Mouse (Mus musculus) liver, adult 2 months (tissue): ENCODE measurements around the gene Ift22. TPM values are rescaled to one million over a fixed set of nuclear protein-coding genes. Genes with fewer than 3 reads are reported as not detected.
A peak's percentile ranks its signal among the peaks of the same experiment; 100 is the strongest.

Experiments
- DNase-seq: peaks from one replicate; pipeline ENCODE4 v3.0.0-alpha.2; 2011; ENCODE audit warnings: low read depth, low spot score; ENCODE audit errors: extremely low read depth
- H3K27ac ChIP-seq: fragments of 200-500 bp; replicated peaks from 2 replicates; pipeline ENCODE4 v1.5.1; 2012; ENCODE audit warnings: low read depth, mild to moderate bottlenecking, control low read depth, inconsistent platforms, low read length; ENCODE audit not compliant: insufficient read depth
- H3K27me3 ChIP-seq: fragments of 200-500 bp; 2 replicates; pipeline ENCODE4 v1.6.1; 2012; ENCODE audit warnings: mild to moderate bottlenecking, moderate library complexity, low read length, inconsistent platforms; ENCODE audit not compliant: control insufficient read depth, insufficient read depth
- H3K36me3 ChIP-seq: fragments of 200-500 bp; 2 replicates; pipeline ENCODE4 v1.6.1; 2012; ENCODE audit warnings: low read length, inconsistent platforms; ENCODE audit not compliant: control insufficient read depth, insufficient read depth
- H3K4me1 ChIP-seq: fragments of 200-500 bp; 2 replicates; pipeline ENCODE4 v1.6.1; 2011; ENCODE audit warnings: low read length; ENCODE audit not compliant: control insufficient read depth, insufficient read depth
- H3K4me3 ChIP-seq: fragments of 200-500 bp; 2 replicates; pipeline ENCODE4 v1.5.1; 2011; ENCODE audit warnings: low read depth, mild to moderate bottlenecking, control low read depth, low read length, moderate library complexity; ENCODE audit not compliant: insufficient read depth
- H3K79me2 ChIP-seq: fragments of 200-500 bp; 2 replicates; pipeline ENCODE4 v1.6.1; 2012; ENCODE audit warnings: inconsistent platforms, mild to moderate bottlenecking, low read length, moderate library complexity; ENCODE audit not compliant: control insufficient read depth, insufficient read depth
- H3K9ac ChIP-seq: fragments of 200-500 bp; 2 replicates; pipeline ENCODE4 v1.6.1; 2012; ENCODE audit warnings: low read depth, mild to moderate bottlenecking, control low read depth, inconsistent platforms, low read length
- CTCF ChIP-seq: fragments of 200-500 bp; IDR thresholded peaks from 2 replicates; pipeline ENCODE4 v1.5.1; 2011; ENCODE audit warnings: low read depth, low read length, control low read depth
- POLR2A ChIP-seq: fragments of 200-500 bp; IDR thresholded peaks from 2 replicates; pipeline ENCODE4 v1.6.1; 2011; ENCODE audit warnings: low read length, control low read depth; ENCODE audit not compliant: insufficient read depth; ENCODE audit errors: extremely low read depth
- WGBS: fragments of 180-500 bp; shearing (Covaris S2); methylation state at CpG from one replicate; pipeline ENCODE4 v1.1.7; 2018; 5-methylcytosine and 5-hydroxymethylcytosine counted together
- polyA plus RNA-seq: library from polyadenylated mRNA; depleted of rRNA; stranded (reverse); fragments of >200 nt; gene quantifications from 2 replicates; pipeline ENCODE4 v1.2.3, GENCODE M21; 2012; rRNA removed
- total RNA-seq: library from RNA; depleted of rRNA; stranded (reverse); fragments of >200 nt; gene quantifications from 2 replicates; pipeline ENCODE4 v1.2.3, GENCODE M21; 2014; rRNA removed

Gene Ift22
- 2.4 and 3.2 TPM in 2 replicates for total RNA-seq
- 3.4 and 3.8 TPM in 2 replicates for polyA plus RNA-seq

DNA sequence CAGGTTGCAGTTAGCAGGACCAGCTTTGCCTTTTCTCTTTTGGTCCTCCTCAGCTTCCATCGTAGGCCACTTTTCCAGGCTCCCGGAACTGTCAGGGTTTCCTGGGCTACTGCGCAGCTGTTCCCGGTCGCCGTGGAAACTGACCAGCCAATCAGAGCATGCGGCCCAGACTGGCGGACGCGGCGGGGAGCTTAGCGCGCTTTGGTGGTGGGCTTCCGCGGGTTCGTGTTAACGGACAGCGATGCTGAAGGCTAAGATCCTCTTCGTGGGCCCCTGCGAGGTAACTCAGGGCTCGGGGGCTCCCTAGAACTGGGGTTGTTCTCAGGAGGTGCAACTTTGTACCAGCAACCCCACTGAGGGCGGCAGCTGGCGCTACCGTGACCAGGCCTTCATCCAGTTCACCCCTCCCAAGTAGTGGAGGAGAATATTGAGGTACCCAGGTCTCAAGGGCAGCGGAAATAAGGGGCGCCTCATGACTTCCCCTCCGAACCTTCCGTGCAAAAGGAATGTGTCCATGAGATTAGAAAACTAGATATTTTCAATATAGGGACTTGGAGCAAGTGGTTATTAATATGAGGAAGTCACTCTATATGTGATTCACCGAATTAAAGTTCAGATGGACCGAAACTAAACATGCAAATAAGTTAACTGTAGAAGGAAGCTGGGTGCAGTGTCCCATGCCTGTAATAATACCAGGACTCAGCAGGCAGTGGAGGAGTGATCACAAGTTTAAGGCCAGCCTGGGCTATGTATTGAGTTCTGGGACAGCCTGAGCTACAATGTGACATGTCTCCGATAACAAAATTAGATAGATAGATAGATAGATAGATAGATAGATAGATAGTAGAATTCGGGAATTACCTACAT, at the start of gene Ift22:
TSS of gene Ift22 (plus strand) at position 160 of the 867 bp plus-strand sequence.
- 9% methylated on average over 32 of the region's 32 CpGs for WGBS
- DNase-seq = peak; percentile 82

DNA sequence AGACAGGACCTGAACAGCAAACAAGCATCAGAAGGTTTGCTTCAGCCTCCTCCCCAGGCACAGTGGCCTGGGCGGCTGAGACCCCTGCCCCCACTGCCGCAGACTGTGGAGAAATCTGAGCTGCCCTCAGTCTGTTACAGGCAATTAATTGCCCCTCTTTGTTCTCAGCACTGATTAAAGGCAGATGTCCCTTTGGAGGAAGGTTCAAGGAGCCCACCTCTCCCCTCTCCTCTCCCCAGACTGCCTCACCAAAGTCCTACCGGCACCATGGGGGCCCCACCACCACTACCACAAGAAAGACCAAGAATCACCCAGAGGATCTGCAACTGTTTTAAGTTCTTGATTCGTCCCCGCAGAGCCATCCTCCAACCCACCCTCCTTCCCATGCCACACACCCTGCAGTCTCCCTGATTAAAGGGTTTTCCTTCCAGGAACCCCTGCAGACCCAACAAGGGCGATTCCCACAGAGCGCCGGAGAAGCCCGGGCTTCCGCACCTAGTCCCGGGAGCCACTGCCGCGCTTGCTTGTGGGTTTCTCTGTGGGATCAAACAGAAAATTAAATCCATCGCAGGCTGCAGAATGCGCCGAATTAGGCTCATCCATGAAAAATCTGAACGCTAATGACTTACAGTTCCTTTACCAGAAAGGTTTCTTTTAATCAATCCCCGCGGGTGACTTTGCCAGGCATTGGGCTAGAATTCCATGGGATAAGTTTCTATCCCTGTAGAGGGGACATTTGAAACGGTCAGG, 46.6 kb upstream of the Ift22 start:
- peaks cover 3% of the 10 kb centered on the region; the same call in 1 of the 2 replicates for H3K27me3 ChIP-seq

More for the DNA sequence above, at the start of gene Ift22:
- H3K27ac ChIP-seq = no peak within 1 kb of the TSS
- H3K36me3 ChIP-seq = no peaks in the 10 kb centered on the region; the same call in 1 of the 2 replicates
- H3K27me3 ChIP-seq = no peaks in the 10 kb centered on the region
- peak within 1 kb of the TSS; percentile 79 for H3K9ac ChIP-seq
- no peak for TF ChIP-seq POLR2A
- no peak for TF ChIP-seq CTCF
- no peaks in the 10 kb centered on the region for H3K79me2 ChIP-seq
- peak within 1 kb of the TSS; percentile 91 for H3K4me3 ChIP-seq
- H3K4me1 ChIP-seq = peaks cover 2% of the 10 kb centered on the region; the same call in 1 of the 2 replicates

DNA sequence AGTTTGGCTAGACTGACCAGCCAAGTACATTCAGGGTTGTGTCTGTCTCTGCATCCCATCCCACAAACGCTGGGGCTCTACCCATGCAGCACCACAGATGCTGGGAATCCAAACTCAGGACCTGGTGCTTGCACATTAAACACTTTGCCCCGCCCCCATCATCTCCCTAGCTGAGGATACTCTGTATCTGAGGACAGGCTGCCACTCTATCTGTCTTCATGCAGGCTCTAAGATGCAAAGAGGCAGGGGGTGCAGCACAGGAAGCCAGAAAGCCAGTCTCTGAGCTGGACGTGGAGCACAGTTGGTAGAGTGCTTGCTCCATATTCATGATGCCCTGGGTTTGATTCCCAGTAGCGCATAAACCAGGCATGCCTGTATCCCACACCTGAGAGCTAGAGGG, 45.1 kb upstream of the Ift22 start:
- no peak for TF ChIP-seq CTCF
- no peak for TF ChIP-seq POLR2A

More for the DNA sequence above, 46.6 kb upstream of the Ift22 start:
- no peaks in the 10 kb centered on the region for H3K79me2 ChIP-seq
- no peak overlapping the region for H3K9ac ChIP-seq
- no peaks in the 10 kb centered on the region for H3K4me1 ChIP-seq
- WGBS = 40% methylated on average over 20 of the region's 20 CpGs
- H3K4me3 ChIP-seq = no peak overlapping the region
- H3K27ac ChIP-seq = no peak overlapping the region
- TF ChIP-seq POLR2A (no peak), CTCF (no peak)
- DNase-seq = no peak
- no peaks in the 10 kb centered on the region for H3K36me3 ChIP-seq

DNA sequence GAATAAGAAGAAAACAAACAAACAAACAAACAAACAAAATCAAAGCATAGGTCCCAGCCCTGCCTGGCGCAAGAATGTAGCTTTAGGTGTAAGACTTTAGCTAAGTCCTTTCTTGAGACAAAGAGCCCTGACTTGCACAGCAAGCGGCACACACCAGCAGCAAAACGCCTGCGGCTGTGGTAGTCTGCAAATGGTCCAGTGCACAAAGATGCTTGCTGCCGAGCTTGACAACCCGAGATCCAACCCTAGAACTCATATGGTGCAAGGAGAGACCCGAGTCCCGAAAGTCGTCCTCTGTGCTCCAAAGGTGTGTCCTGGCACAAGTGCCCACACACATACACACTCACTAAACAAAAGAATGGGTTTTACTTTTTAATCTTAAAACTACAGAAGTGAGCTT, 44.7 kb upstream of the Ift22 start:
- peaks cover 3% of the 10 kb centered on the region; the same call in 1 of the 2 replicates for H3K27me3 ChIP-seq
- no peaks in the 10 kb centered on the region for H3K4me1 ChIP-seq
- no peaks in the 10 kb centered on the region for H3K36me3 ChIP-seq
- no peak for DNase-seq
- H3K9ac ChIP-seq = no peak overlapping the region
- TF ChIP-seq CTCF = no peak
- TF ChIP-seq POLR2A = no peak
- no peak overlapping the region for H3K27ac ChIP-seq
- WGBS = 85% methylated on average over 9 of the region's 9 CpGs
- H3K79me2 ChIP-seq = no peaks in the 10 kb centered on the region
- no peak overlapping the region for H3K4me3 ChIP-seq

More for the DNA sequence above, 45.1 kb upstream of the Ift22 start:
- Histone ChIP-seq H3K4me3 (no peak overlapping the region), H3K36me3 (no peaks in the 10 kb centered on the region), H3K9ac (no peak overlapping the region), H3K79me2 (no peaks in the 10 kb centered on the region), H3K27ac (no peak overlapping the region), H3K4me1 (no peaks in the 10 kb centered on the region), H3K27me3 (peaks cover 3% of the 10 kb centered on the region; the same call in 1 of the 2 replicates)
- 57% methylated on average over 4 of the region's 4 CpGs for WGBS
- no peak for DNase-seq

DNA sequence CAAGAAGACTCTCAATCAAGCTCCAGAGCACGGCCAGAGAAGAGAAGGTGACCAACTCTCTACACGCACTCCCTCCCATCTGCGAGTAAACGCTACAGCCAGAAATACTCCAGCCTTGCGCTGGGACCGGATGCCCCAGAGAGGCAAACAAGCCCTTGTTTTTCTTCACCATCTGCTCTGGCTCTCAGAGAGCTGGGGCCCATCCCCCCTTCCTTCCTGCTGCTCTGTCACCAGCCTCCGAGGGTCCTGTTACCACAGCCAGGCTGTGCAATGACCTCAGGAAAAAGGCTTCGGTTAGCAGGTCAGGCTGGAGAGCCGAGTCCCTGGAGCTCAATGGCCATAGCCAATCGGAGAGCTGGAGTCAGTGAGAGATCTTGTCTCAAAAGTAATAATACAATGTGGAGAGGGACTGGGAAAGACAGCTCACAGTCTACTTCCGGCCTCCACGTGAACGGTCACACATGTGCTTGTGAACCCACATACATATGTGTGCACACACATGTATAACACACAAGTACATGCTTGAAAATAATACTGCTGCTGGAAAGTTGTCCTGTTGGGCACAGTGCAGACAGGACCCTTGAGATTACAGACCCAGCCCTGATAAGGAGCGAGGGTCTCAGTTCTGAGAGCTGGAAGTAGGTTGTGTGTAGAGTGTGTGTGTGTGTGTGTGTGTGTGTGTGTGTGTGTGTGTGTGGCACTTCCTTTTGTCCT, 43.8 kb upstream of the Ift22 start:
- Histone ChIP-seq H3K79me2 (no peaks in the 10 kb centered on the region), H3K27me3 (peaks cover 3% of the 10 kb centered on the region; the same call in 1 of the 2 replicates), H3K4me3 (no peak overlapping the region), H3K9ac (no peak overlapping the region), H3K27ac (no peak overlapping the region), H3K4me1 (no peaks in the 10 kb centered on the region), H3K36me3 (no peaks in the 10 kb centered on the region)
- no peak for TF ChIP-seq CTCF
- TF ChIP-seq POLR2A = no peak
- WGBS = 34% methylated on average over 14 of the region's 14 CpGs
- peak; percentile 2 for DNase-seq
